Mouse (Mus musculus): ENCODE measurements at regions not wholly inside any gene's neighbourhood (a gene's known extent, or its start where the extent isn't known, plus 50 kb on each side); places are given as distances from the start of the nearest gene placed in this dataset.

GRCm38 (mm10) chr13:84047736-84048135 is 174.4 kb upstream of the Tmem161b start:
- DNase-seq: no peak

DNA sequence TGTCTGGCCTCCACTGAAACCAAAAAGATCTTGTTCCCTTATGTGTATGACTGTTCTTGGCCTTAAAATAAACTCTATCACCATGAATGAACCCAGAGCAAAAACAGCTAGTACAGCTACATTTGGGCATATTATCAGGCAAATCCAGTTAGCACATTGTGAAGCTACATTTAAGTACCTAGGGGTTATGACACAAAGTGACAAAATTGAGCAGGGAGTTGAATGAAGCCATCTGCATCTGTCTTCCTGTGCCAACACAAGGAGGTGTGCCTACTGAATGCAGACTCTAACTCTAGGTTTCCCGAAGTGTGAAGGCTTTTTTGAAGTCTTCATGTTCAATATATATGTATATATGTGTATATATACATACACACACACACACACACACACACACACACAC is 169.9 kb upstream of the Tmem161b start:
- DNase-seq: no peak

DNA sequence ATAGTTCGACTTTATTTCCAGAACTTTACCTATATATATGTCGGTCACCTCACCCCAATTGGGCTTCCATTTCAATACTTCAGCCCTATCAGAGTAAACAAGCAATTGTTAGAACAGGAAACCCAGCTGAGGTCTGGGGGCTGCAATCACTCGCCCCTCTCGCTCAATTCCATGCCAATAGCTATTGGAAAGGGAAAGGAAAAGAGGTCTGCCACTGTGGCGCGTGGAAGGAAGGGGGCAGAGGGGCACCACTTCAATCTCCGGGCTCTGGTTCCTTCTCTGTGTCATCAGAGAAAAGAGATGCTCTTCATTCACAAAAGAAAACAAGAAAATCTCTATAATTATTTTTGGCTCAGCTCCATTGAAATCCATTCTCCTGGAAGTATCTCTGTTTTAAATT is 167.1 kb upstream of the Tmem161b start:
- DNase-seq: no peak

- no peak for DNase-seq
Observed at GRCm38 (mm10) chr13:84055576-84055975, 166.5 kb upstream of the Tmem161b start.

DNA sequence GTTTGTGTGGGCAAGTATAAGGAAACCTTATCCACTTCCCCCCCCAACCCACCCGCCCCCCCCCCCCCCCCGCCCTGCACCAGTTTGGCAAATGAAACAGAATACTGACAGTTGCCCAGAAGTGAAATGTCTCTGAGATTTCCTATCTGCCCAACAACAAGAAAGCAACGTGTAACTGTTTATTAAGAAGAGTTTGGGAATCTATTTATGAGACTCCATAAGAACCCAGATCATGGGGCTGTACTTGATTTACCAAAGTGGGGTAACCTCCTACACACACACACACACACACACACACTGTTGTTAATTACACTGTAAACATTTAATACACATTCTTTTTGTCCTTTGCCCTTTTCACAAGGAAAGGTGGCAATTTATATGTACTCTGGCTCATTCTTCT is 165.6 kb upstream of the Tmem161b start:
- DNase-seq: no peak

- DNase-seq: no peak
Observed at GRCm38 (mm10) chr13:84056998-84057397, 165.1 kb upstream of the Tmem161b start.

DNA sequence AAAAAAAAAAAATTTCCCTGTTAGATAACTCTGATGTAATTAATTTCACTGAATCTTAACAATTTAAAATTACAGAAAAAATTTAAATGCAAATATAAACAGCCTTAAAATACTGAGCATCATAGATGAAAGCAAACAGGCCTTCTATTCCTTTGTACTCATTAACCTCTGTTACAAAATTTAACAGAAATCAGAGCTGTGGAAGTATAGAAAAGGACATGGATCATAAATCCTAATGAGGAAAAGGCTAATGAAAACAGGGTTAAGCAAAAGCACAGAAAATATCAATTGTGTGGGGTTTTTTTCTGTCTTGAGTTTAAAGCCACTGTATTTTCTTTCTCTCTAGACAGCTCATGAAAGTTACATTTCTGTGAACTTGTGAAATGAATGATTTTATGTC is 164.6 kb upstream of the Tmem161b start:
- no peak for DNase-seq

DNA sequence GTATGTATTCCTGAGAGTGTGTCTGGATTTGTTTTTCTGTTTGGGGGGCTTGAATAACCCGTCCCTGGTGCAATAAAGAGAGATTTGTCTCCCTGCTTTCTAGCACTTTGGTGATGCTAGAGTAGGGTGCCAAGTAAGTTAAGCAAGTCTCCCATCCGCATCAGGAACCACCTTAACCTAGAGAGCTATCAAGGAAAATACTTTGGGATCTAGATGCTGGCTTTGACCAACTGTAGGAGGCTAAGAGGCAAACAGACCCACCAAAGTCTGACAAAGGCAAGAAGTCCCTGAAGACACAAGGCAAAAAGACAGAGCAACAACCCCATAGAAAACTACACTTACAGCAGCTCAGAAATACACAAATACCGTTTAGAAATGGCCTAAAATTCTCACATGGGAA is 163.8 kb upstream of the Tmem161b start:
- no peak for DNase-seq

GRCm38 (mm10) chr13:84059031-84059651 is 163.0 kb upstream of the Tmem161b start:
- DNase-seq: no peak

GRCm38 (mm10) chr13:84059661-84060452 is 162.2 kb upstream of the Tmem161b start:
- DNase-seq: no peak

DNA sequence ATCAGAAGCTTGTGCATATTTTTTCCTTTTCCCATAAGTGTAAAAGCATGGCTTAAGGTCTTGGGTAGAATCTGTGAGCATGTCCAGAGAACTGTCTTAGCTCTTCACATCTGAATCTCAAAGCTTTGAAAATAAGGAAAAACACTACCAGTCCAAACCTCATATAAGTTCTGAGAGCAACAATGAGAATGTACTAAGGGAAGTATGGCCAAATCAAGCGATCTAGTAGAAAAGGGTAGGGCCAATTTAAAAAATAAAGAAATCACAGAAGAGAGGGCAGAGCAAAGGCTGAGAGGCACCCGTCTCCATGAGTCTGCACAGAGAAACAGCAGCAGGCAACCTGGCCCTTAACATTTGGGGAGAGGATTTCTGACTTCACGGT is 161.7 kb upstream of the Tmem161b start:
- DNase-seq: no peak

DNA sequence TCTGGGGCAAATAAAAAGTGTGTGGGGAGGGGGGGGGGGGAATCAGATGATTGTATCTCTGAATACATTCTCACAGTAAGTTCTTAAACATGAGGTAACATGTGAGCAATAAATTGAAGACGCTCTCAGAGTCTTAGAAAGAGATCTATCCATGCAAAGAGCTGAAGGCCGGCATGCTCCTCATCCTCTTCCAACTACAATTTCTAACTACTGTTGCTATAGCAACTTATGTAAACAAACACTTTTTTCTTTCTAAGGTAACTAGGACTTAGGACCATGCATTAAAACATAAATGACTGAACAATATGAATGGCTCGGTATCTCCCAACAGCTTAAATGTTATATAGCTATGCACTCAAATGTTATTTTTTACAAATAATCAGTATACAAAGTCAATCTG is 161.2 kb upstream of the Tmem161b start:
- DNase-seq: no peak

DNA sequence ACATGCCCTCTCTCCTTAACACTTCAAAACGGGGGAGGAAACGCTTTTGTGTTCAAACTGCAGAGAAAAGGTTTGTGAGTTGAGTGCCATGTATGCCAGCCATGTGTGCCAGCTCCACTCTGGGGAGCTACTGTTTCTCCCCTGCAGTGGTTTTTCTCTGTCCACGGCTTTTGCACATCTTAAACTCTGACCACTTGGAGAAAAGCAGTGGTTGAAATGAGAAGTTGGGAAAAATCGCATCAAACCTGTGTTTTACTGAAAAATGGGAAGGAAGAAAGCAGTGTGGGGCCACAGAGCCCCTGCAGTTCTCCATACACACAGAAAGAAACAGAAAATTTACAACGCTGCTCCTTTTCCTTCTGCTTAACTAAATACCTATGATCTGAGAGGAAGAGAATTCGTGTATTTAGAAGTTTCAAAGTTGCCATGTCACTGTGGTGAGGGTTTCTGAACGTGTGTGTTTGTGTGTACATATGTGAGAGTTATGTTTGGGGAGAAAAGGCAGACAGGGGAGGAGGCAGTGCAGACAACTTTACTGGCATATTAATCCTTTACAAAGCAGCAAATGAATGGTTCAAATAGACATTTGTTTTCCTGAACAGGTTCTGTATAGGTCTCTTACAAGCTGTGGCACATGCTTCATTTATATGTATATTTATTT is 160.1 kb upstream of the Tmem161b start:
- no peak for DNase-seq

- DNase-seq: no peak
Observed at GRCm38 (mm10) chr13:84062616-84063015, 159.5 kb upstream of the Tmem161b start.

- no peak for DNase-seq
Observed at GRCm38 (mm10) chr13:84063406-84063805, 158.7 kb upstream of the Tmem161b start.

GRCm38 (mm10) chr13:84064291-84064940 is 157.7 kb upstream of the Tmem161b start:
- no peak for DNase-seq

DNA sequence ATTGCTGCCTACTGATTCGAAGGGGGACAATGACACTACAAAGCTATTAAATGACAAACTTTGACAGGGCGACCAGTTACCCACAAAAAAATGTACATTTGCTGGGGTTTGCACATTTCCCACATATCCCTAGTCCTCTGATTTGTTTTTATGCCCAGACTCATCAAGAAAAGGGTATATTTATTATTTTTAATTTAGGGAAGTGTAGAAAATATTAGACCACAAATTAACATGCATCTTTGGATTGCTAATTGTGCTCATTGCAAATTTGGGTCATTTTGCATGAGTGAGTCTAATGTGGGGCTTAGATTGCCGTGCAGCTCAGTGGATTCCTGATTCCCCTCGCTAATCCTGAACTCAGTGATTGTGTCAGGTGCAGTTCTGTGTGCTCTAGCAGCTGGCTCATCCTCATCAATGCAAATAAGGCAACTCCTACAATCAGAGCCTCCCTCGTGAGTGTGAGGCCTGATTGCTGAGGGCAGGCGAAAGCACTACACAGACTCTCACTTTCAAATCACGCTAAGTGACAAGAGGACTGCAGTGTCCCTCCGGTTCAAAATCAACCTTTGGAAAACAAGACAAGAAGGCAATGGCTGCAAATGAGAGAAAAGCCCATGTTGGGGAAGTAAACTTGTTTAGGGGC is 156.7 kb upstream of the Tmem161b start:
- DNase-seq: no peak

- DNase-seq: no peak
Observed at GRCm38 (mm10) chr13:84066211-84066959, 155.7 kb upstream of the Tmem161b start.

- DNase-seq: no peak
Observed at GRCm38 (mm10) chr13:84066960-84067665, 155.0 kb upstream of the Tmem161b start.

DNA sequence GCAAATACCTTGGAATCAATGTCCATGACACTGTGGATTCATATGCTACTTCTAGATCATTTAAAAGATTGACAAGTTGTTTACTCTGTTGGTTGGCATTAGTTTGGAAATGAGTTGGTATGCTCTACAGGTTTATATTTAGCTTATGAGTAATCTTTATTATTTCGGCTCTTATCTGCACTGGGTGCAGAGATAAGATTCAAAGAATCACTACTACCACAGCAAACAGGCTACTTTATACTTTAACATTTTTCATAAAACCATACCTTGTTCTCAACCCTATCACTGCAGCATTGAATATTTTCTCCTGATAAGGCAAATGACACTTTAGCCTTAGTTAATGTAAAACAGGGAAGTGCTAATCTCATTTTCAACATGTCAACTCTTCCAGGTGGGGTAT is 153.7 kb upstream of the Tmem161b start:
- DNase-seq: no peak

Measured in lung, postnatal 10 days (tissue).